Mouse (Mus musculus): ENCODE data around the gene Samd11.

The Samd11 gene

GRCm38 (mm10) chr4:156213134-156213533 lies 42.3 kb downstream of the Samd11 start:
- no peak for DNase-seq (ENCODE audit: low read depth, low spot score)

- DNase-seq (ENCODE audit: low read depth, low spot score) = no peak
These were observed 45.4 kb downstream of the Samd11 start for GRCm38 (mm10) chr4:156209963-156210635.

- DNase-seq (ENCODE audit: low read depth, low spot score) = no peak
These were observed 46.6 kb downstream of the Samd11 start for GRCm38 (mm10) chr4:156208872-156209271.

- DNase-seq (ENCODE audit: low read depth, low spot score) = no peak
These were observed 51.9 kb downstream of the Samd11 start for GRCm38 (mm10) chr4:156203413-156204131.

- peak; percentile 57 for DNase-seq (ENCODE audit: low read depth, low spot score)
These were observed 52.5 kb downstream of the Samd11 start, which contains the start of gene AW011738 for GRCm38 (mm10) chr4:156203001-156203412. AW011738 (plus strand) TSS chr4:156203304.

- no peak for DNase-seq (ENCODE audit: low read depth, low spot score)
These were observed 53.0 kb downstream of the Samd11 start for GRCm38 (mm10) chr4:156202462-156202893.

GRCm38 (mm10) chr4:156200623-156201475 lies 54.6 kb downstream of the Samd11 start, which contains the start of gene Isg15:
Isg15 (minus strand) TSS chr4:156200818.
- DNase-seq (ENCODE audit: low read depth, low spot score) = no peak

- DNase-seq (ENCODE audit: low read depth, low spot score) = peak; percentile 84
These were observed 57.6 kb downstream of the Samd11 start for GRCm38 (mm10) chr4:156197829-156198205.

GRCm38 (mm10) chr4:156197131-156197828 lies 58.2 kb downstream of the Samd11 start, which contains the start of gene Agrn:
Agrn (minus strand) TSS chr4:156197488.
- peak; percentile 40 for DNase-seq (ENCODE audit: low read depth, low spot score)

Data from embryo, embryonic 11.5 days (tissue).